17 mouse cellular contexts compared by ENCODE assay signal in genomic region chr2:18848074-18848629, GRCm38 (mm10).
"Had no signal": no experiment of that assay in that cellular context is flagged by ENCODE, and none has a peak within 500 bp of the region (broad histone marks: within the 10 kb centered on the region; RNA-seq: fewer than 3 reads in every experiment).

No protein-coding gene starts in this region.

- H3K9me3 ChIP-seq: limb, embryonic 13.5 days; liver, embryonic 12.5 days; liver, embryonic 15.5 days; lung, embryonic 15.5 days; megakaryocyte, embryonic 14.5 days; midbrain, embryonic 12.5 days had no signal

- DNase-seq: kidney, adult 9 months; kidney, postnatal 14 days; kidney, postnatal 4 days; left cerebral cortex, postnatal 4 days; liver; lung, adult 18-20 months; lung, postnatal 10 days; lung, postnatal 36 days; thymus, adult 2 months; thymus, postnatal 14 days; thymus, postnatal 4 days had no signal

- H3K27me3 ChIP-seq: liver, embryonic 12.5 days; liver, embryonic 15.5 days; lung, embryonic 15.5 days; megakaryocyte, embryonic 14.5 days; midbrain, embryonic 12.5 days had no signal

- H3K27ac ChIP-seq: limb, embryonic 13.5 days; liver, embryonic 12.5 days; liver, embryonic 15.5 days; lung, embryonic 15.5 days; midbrain, embryonic 12.5 days had no signal

- H3K4me2 ChIP-seq: limb, embryonic 13.5 days; liver, embryonic 12.5 days; liver, embryonic 15.5 days; lung, embryonic 15.5 days; midbrain, embryonic 12.5 days had no signal

- ATAC-seq: liver, embryonic 12.5 days had no signal

- H3K36me3 ChIP-seq: lung, embryonic 15.5 days had no signal

- H3K9ac ChIP-seq: limb, embryonic 13.5 days; liver, embryonic 12.5 days; liver, embryonic 15.5 days; lung, embryonic 15.5 days; midbrain, embryonic 12.5 days had no signal

- H3K4me1 ChIP-seq: limb, embryonic 13.5 days; liver, embryonic 12.5 days; liver, embryonic 15.5 days; lung, embryonic 15.5 days; megakaryocyte, embryonic 14.5 days had no signal

- H3K4me3 ChIP-seq: limb, embryonic 13.5 days; liver, embryonic 12.5 days; liver, embryonic 15.5 days; lung, embryonic 15.5 days; megakaryocyte, embryonic 14.5 days; midbrain, embryonic 12.5 days had no signal
